Mouse (Mus musculus) ES-E14 (cell line): ENCODE results near the gene Nepro.

ENCODE experiments used
- CHD2 ChIP-seq: IDR thresholded peaks from 2 replicates; pipeline ENCODE4 v1.6.1; 2014; ENCODE audit warnings: mild to moderate bottlenecking, low read depth, low read length, inconsistent platforms
- HCFC1 ChIP-seq: IDR thresholded peaks from 2 replicates; pipeline ENCODE4 v1.6.1; 2012; ENCODE audit warnings: low read length, inconsistent platforms, borderline replicate concordance; ENCODE audit not compliant: insufficient read depth
- MAFK ChIP-seq: IDR thresholded peaks from 2 replicates; pipeline ENCODE4 v1.6.1; 2014; ENCODE audit warnings: mild to moderate bottlenecking, low read depth, low read length, inconsistent platforms; ENCODE audit not compliant: insufficient read depth
- ZC3H11A ChIP-seq: IDR thresholded peaks from 2 replicates; pipeline ENCODE4 v1.6.1; 2012; ENCODE audit warnings: low read depth, mild to moderate bottlenecking, inconsistent platforms, low read length, borderline replicate concordance

DNA sequence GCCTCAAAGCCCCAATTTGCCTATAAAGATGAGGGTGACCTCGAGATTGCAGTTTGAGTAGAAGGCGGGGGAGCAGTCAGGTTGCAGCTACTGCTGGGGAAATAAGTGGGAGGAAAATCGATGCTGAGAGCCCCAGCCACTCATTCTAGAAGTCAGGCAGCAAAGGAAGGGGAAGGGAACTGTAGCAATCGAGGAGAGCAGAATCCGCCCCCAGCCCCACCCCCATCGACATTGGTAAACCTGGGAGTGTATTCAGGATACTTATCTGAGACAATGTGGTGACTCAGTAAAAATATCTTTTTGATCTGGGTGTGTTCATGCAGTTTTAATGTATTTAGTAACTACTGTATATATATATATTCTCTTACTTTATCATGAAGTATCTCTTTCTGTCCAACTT is 48.5 kb downstream of the Nepro start:
- TF ChIP-seq CHD2 (no peak), ZC3H11A (no peak), HCFC1 (no peak), MAFK (no peak)
